Mouse (Mus musculus) embryonic fibroblast, embryonic 13.5 days (primary cell): ENCODE results near the gene Ubap1.

ENCODE experiments used
- CTCF ChIP-seq: IDR thresholded peaks from 2 replicates; pipeline ENCODE4 v1.5.1; 2011; ENCODE audit warnings: mild to moderate bottlenecking, control low read depth, low read length, moderate library complexity, borderline replicate concordance; ENCODE audit not compliant: insufficient read depth
- POLR2A ChIP-seq: IDR thresholded peaks from 2 replicates; pipeline ENCODE4 v1.6.1; 2011; ENCODE audit warnings: low read depth, mild to moderate bottlenecking, control low read depth, low read length, moderate library complexity

- no peak for TF ChIP-seq CTCF
- TF ChIP-seq POLR2A = no peak
These were observed 45.9 kb downstream of the Ubap1 start for GRCm38 (mm10) chr4:41394651-41395050.
